Mouse (Mus musculus) heart, adult 2 months (tissue): ENCODE data around the gene Tfap2a. TPM values are rescaled to one million over a fixed set of nuclear protein-coding genes. Genes with fewer than 3 reads are reported as not detected.

Experiments used
- DNase-seq, 2 experiments: peaks; one replicate each; pipeline ENCODE4 v3.0.0; 2021
- H3K27ac ChIP-seq: fragments of 200-600 bp; 2 replicates; pipeline ENCODE4 v1.8.1; 2022
- H3K27me3 ChIP-seq: fragments of 200-500 bp; 2 replicates; pipeline ENCODE4 v1.6.1; 2012; ENCODE audit warnings: mild to moderate bottlenecking, low read length, inconsistent platforms, mixed read lengths; ENCODE audit not compliant: control insufficient read depth, insufficient read depth
- H3K36me3 ChIP-seq: fragments of 200-500 bp; 2 replicates; pipeline ENCODE4 v1.6.1; 2012; ENCODE audit warnings: low read length, inconsistent platforms; ENCODE audit not compliant: control insufficient read depth, insufficient read depth
- H3K4me1 ChIP-seq: fragments of 200-500 bp; 2 replicates; pipeline ENCODE4 v1.6.1; 2011; ENCODE audit warnings: low read length; ENCODE audit not compliant: control insufficient read depth, insufficient read depth
- H3K4me3 ChIP-seq: fragments of 200-600 bp; 2 replicates; pipeline ENCODE4 v1.8.1; 2022
- H3K79me2 ChIP-seq: fragments of 200-500 bp; replicated peaks from 2 replicates; pipeline ENCODE4 v1.6.1; 2012; ENCODE audit warnings: mild to moderate bottlenecking, inconsistent platforms, low read length, moderate library complexity, mixed read lengths; ENCODE audit not compliant: control insufficient read depth, insufficient read depth
- H3K9ac ChIP-seq: fragments of 200-500 bp; 2 replicates; pipeline ENCODE4 v1.6.1; 2012; ENCODE audit warnings: low read depth, mild to moderate bottlenecking, control low read depth, inconsistent platforms, low read length, mixed read lengths
- CTCF ChIP-seq: fragments of 200-600 bp; IDR thresholded peaks from 2 replicates; pipeline ENCODE4 v1.8.1; 2022; ENCODE audit warnings: antibody characterized with exemption, mild to moderate bottlenecking, moderate library complexity
- EP300 ChIP-seq: fragments of 200-500 bp; IDR thresholded peaks from 2 replicates; pipeline ENCODE4 v1.6.1; 2011; ENCODE audit warnings: low read depth, low read length, control low read depth; ENCODE audit not compliant: insufficient read depth
- POLR2A ChIP-seq: fragments of 200-500 bp; IDR thresholded peaks from 2 replicates; pipeline ENCODE4 v1.6.1; 2011; ENCODE audit warnings: mild to moderate bottlenecking, low read depth, low read length, control low read depth; ENCODE audit not compliant: insufficient read depth
- WGBS: fragments of 180-500 bp; shearing (Covaris S2); methylation state at CpG from one replicate; pipeline ENCODE4 v1.1.7; 2018; 5-methylcytosine and 5-hydroxymethylcytosine counted together
- intact Hi-C: fragments of 180-260 bp; cut with DNase I; formaldehyde crosslinking; loops from one replicate; pipeline ENCODE4 v1.15.1; 2025
- polyA plus RNA-seq: library from polyadenylated mRNA; depleted of rRNA; stranded (reverse); fragments of >200 nt; gene quantifications from 2 replicates; pipeline ENCODE4 v1.2.3, GENCODE M21; 2012; rRNA removed
- total RNA-seq, 2 experiments: library from RNA; stranded (reverse); gene quantifications; 2 replicates each; pipeline ENCODE4 v1.2.3; 2021

The Tfap2a gene
- total and polyA plus RNA-seq, 3 experiments = 0.08 to 0.18 (median 0.14) TPM

DNA sequence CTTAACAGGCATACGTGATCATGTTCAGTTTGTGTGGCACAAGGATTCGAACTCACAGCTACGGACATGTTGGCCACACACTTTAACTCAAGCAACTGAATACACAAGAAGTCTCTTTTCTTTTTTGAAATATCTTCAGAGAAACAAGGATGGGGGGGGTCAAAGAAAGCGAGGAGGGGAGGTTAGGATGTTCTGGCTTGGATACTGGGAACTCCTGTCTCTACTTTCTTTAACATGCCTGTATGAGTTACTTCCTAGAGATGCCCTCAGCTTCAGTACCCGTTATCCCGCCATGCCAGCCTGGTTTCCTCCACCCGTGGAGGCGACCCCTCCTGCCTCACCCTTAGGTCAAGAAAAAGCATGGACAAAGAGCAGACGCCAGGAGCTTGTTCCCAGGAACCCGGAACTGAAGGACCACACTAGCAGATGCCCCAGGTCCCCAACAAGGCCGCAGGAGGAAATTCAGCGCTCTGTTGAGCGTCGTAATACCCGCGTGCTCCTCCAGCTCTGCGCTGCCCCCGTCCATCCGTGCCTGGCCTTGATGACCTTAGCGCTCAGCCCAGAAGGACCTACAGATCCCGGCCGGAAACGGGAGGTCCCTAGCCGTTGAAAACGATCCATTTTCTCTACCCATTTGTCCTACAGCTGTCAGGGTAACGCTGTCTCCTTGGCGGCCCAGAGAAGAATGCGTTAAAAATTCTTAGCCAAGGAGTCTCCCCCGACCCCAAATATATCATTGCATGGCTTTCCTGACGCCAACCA is 35.6 kb downstream of the Tfap2a start:
- Histone ChIP-seq H3K27me3 (peaks cover 28% of the 10 kb centered on the region), H3K27ac (no peak overlapping the region), H3K79me2 (no peaks in the 10 kb centered on the region)

DNA sequence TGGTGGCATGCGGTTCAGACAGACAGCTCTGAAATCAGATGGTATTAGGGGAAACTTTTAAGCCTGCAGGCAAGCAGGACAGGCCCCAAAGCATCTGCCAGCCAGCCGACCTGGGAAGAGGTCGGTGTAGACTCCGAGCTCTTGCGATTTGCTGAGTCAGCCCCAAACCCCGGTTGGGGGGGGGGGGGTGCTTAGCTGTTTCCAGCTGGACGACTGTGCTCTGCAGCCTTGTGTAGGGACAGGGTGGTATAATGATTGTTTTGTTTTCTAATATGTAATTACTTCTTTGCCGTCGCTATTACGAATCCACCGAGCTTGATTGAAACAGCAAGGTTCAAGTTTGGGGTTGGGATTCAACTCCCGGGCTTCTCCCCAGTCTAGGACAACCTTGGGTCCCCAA is 36.5 kb downstream of the Tfap2a start:
- Histone ChIP-seq H3K27me3 (peaks cover 27% of the 10 kb centered on the region), H3K9ac (no peak overlapping the region), H3K27ac (no peak overlapping the region), H3K36me3 (no peaks in the 10 kb centered on the region), H3K4me3 (no peak overlapping the region), H3K79me2 (no peaks in the 10 kb centered on the region), H3K4me1 (no peaks in the 10 kb centered on the region)
- DNase-seq = no peak
- WGBS = 6% methylated on average over 12 of the region's 12 CpGs
- intact Hi-C loops = no loop called here
- no peak for TF ChIP-seq EP300
- TF ChIP-seq CTCF = no peak
- TF ChIP-seq POLR2A = no peak

More for the DNA sequence above, 35.6 kb downstream of the Tfap2a start:
- Histone ChIP-seq H3K36me3 (no peaks in the 10 kb centered on the region), H3K9ac (no peak overlapping the region), H3K4me3 (no peak overlapping the region), H3K4me1 (no peaks in the 10 kb centered on the region)
- WGBS = 7% methylated on average over 30 of the region's 30 CpGs
- intact Hi-C loops = no loop called here
- no peak for DNase-seq
- no peak for TF ChIP-seq EP300
- TF ChIP-seq POLR2A = no peak
- no peak for TF ChIP-seq CTCF

DNA sequence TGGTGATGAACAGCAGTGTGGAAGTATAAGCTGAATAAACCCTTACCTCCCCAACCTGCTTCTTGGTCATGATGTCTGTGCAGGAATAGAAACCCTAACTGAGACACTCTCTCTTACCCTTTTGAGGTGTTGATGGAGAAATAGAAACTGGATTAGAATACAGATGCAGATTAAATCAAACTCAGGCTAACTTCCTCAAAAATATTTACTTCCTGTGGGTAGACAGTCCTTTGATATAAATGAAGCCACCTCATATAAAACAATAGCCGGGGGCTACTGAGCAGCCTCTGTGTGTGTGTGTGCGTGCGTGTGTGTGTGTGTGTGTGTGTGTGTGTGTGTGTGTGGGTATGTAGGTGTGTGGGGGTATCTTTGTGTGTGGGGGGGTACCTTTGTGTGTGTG is 52.4 kb downstream of the Tfap2a start:
- no peaks in the 10 kb centered on the region for H3K79me2 ChIP-seq
- no peak overlapping the region for H3K9ac ChIP-seq
- no peak for DNase-seq
- H3K36me3 ChIP-seq = no peaks in the 10 kb centered on the region
- intact Hi-C loops = no loop called here
- no peak overlapping the region for H3K27ac ChIP-seq
- H3K27me3 ChIP-seq = no peaks in the 10 kb centered on the region
- 90% methylated on average over 3 of the region's 3 CpGs for WGBS
- TF ChIP-seq EP300 (no peak), POLR2A (no peak), CTCF (no peak)
- no peaks in the 10 kb centered on the region for H3K4me1 ChIP-seq
- H3K4me3 ChIP-seq = no peak overlapping the region

DNA sequence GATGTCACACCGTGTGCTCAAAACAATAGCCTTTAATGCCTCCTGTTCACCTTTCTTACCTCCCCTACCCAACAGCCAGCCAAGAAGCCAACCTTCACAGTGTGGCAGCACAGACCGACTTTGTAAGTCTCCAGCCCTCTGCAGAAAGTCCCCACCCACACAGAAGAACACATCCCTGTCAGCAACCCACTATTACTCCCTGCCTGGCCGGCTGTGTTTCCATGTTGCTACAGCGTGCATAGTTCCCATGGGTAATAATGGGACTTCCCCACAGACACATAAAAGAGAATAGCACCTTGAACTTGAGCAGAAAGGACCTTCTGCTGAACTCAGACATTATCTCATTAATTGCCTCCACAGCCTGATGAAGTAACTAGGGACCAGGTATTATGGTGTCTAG is 61.4 kb downstream of the Tfap2a start:
- Histone ChIP-seq H3K79me2 (no peaks in the 10 kb centered on the region), H3K27me3 (no peaks in the 10 kb centered on the region), H3K36me3 (no peaks in the 10 kb centered on the region), H3K9ac (no peak overlapping the region), H3K27ac (no peak overlapping the region), H3K4me3 (no peak overlapping the region), H3K4me1 (no peaks in the 10 kb centered on the region)
- TF ChIP-seq EP300 (no peak), POLR2A (no peak), CTCF (no peak)
- 33% methylated on average over 4 of the region's 4 CpGs for WGBS
- no peak for DNase-seq
- intact Hi-C loops = no loop called here

Other genes starting within 250 kb of the Tfap2a start
- gene Gcnt2, start 121.4 kb upstream of the Tfap2a start, total RNA-seq = 10 to 100 TPM in 1 of 2 experiments, 1 to 10 TPM in 1; 8.5 to 10.4 TPM
- 2.7 and 4.6 TPM in 2 replicates for gene Gcnt2, start 121.4 kb upstream of the Tfap2a start, polyA plus RNA-seq